Mouse (Mus musculus) retina, postnatal 1 day (tissue): ENCODE measurements around the gene Ccl27a.
"Not testable (repeated sequence)": the region's sequence is repeated elsewhere in the genome, so short reads cannot be mapped to it uniquely, and the experiment has no call there.

Experiments used
- DNase-seq: peaks from one replicate; pipeline ENCODE4 v3.0.0-alpha.2; 2012

Gene Ccl27a

GRCm38 (mm10) chr4:41774002-41774401, at the start of gene Ccl27a:
Gene Ccl27a, minus strand, starts transcription at chr4:41774247.
- DNase-seq: peak; percentile 89

- not testable (repeated sequence) for DNase-seq
Measured at GRCm38 (mm10) chr4:41783197-41783596, 9.2 kb upstream of the Ccl27a start.

- not testable (repeated sequence) for DNase-seq
Measured at GRCm38 (mm10) chr4:41782711-41783110, 8.7 kb upstream of the Ccl27a start.

GRCm38 (mm10) chr4:41781748-41782485, 7.9 kb upstream of the Ccl27a start:
- not testable (repeated sequence) for DNase-seq

DNA sequence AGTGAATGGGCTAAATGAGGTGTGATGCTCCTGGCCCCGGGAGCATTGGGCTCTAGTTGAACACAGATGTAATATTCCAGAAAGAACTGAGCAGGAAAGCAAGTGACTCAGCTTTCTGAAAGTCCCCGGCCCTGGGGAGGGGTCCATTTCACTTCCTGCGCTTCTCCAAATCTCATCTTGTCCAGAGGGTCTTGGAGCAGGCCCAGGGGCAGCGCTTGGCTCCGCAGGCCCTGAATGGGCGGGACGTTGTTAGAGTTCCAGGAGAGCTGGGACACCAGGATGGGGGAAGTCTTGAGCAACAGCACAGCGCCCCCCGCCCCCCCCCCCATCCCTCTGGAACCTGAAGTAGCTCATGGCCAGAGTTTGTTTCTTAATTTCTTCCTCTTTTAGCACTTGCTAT, 7.2 kb upstream of the Ccl27a start:
- not testable (repeated sequence) for DNase-seq

DNA sequence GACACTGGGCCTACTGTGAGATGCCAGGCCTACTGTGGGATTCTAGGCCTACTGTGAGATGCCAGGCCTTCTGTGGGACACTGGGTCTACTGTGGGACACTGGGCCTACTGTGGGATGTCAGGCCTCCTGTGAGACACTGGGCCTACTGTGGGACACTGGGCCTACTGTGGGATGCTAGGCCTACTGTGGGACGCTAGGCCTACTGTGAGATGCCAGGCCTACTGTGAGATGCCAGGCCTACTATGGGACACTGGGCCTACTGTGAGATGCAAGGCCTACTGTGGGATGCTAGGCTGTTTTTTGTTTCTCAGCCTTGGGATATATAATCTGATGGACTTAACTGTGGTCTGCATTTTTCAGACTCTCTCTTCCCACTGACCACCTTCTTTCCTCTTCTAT, 1.8 kb upstream of the Ccl27a start:
- DNase-seq: not testable (repeated sequence)

DNA sequence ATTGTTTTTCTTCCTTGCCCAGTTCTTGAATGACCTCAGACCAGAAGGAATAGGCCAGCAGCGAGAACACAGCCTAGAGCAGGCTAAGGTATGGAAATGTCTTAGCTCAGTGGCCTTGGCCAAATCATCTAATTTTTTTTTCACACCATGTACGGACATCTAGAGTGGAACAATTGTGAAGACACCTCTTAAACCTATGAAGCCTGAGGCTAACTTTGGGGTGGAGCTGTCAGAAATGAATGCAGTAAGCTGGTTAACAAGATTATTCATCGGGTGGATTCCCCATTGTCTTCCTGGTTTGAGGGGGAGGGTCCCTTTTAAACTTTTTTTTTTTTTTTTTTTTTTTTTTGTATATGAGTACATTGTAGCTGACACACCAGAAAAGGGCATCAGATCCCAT, 459 bp upstream of the Ccl27a start:
- not testable (repeated sequence) for DNase-seq

GRCm38 (mm10) chr4:41773502-41773901, 545 bp downstream of the Ccl27a start:
- peak; percentile 73 for DNase-seq

GRCm38 (mm10) chr4:41772946-41773345, 1.1 kb downstream of the Ccl27a start:
- DNase-seq: not testable (repeated sequence)

- not testable (repeated sequence) for DNase-seq
Measured at GRCm38 (mm10) chr4:41767301-41767700, 6.7 kb downstream of the Ccl27a start.

GRCm38 (mm10) chr4:41763176-41763575, 10.9 kb downstream of the Ccl27a start:
- not testable (repeated sequence) for DNase-seq

DNA sequence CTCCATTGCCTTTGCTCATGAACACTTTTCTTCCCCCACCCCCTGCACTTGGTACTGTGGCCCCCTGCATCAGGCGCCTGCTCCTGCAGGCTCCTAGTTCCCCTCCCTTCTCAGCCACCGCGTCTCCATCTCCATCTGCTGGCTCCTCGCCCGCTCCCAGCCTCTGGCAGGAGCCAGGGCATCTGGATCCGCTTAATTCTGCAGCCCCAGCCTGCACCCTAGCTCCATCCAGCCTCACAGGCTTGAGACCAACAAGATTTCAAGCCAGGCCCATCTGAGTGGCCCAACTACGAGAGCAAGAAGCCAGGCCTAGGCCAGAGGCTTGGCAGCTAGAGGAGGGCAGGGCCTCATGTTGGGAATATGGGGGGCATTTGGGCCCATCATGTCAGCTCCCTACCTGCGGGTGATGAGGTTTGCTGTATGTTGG, 11.3 kb downstream of the Ccl27a start:
- not testable (repeated sequence) for DNase-seq

- DNase-seq: no peak
Measured at GRCm38 (mm10) chr4:41762099-41762687, 11.9 kb downstream of the Ccl27a start.

GRCm38 (mm10) chr4:41761680-41762079, 12.4 kb downstream of the Ccl27a start:
- no peak for DNase-seq

DNA sequence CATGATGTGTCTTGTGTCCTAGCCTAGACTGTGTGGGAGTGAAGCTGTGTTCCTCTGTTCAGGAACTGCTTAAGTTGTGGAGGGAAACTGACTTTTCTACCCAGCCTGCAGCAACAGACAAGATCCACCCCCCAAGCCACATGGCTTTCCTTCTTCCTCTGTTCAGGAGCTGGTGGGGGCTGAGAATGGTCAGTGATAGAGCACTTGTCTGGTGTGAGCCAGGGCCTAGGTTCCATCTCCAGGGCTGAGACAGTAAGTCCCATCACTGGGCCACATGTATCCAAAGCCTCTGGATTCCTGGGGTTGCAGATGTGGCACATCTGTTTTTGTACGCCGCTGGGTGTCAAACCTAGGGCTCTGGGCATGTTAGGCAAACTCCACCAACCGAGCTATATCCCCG, 13.1 kb downstream of the Ccl27a start:
- no peak for DNase-seq

DNA sequence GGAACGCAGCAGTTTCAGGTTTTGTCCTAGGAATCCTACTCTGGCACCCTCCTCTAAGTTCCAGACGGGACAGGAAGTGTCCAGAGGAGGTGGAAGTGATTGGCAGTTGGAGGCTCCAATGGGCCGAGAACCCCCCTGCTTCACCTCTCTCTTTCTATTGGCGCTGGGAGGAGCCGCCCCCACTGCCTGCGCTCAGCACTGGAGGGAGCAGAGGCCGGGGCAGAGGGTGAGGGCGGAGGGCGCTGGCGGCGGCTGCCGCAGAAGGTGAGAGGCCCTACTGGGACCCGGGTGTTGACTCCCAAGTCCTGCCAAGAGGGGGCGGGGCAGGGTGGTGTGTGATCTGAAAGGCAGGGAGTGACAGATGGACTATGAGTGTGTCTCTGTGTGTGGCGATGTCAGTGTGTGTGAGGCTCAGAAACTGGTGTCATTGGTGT, 13.7 kb downstream of the Ccl27a start:
- peak; percentile 95 for DNase-seq

DNA sequence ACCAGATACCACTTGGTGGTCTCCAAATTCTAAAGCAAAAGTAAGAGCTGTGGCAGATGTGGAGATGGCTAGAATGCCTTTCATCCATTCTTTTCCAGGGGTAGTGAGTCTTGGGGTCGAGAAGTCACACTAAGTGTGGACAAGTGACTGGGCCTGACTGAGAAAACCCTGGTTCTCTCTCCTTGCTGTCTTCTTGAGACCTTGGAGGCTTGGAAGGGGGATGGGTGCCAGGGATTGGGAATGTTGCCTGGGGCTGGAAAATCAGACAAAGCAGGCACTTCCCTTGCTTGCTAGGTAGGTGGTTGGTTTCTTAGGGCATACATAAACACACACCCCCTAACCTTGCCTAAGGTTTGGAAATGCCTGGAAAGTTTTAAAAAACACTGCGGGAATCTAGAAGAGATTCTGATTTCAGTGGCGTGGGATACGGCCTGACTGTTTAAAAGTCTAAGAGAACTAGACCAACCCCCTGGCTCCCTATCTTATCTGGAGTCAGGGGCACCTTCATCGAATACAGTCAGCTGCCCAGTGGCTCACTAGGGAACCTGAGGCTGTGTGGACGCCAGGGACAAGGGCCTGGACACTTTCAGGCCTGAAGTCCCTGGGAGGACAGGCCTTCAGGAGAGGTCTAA, 14.3 kb downstream of the Ccl27a start:
- DNase-seq: no peak

- no peak for DNase-seq
Measured at GRCm38 (mm10) chr4:41759206-41759605, 14.8 kb downstream of the Ccl27a start.

DNA sequence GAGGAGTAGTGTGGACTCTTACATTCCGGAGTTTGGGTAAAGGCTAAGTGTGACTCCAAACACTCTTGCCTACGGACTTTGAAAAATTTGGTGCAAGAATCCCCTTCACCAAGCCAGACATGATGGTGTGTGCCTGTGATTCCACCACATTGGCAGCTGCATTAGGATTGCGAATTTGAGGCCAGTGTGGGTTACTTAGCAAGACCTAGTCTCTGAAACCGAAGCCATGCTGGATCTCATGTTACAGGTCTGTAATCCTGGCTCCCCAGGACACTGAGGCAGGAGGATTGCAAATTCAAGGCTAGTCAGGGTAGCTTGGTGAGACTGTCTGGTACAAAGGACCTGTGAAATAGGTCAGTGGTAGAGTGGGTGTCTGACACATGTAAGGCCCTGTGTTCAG, 15.3 kb downstream of the Ccl27a start:
- DNase-seq: no peak

- no peak for DNase-seq
Measured at GRCm38 (mm10) chr4:41758021-41758420, 16.0 kb downstream of the Ccl27a start.

GRCm38 (mm10) chr4:41757321-41757720, 16.7 kb downstream of the Ccl27a start:
- no peak for DNase-seq

GRCm38 (mm10) chr4:41756440-41756839, 17.6 kb downstream of the Ccl27a start:
- no peak for DNase-seq

DNA sequence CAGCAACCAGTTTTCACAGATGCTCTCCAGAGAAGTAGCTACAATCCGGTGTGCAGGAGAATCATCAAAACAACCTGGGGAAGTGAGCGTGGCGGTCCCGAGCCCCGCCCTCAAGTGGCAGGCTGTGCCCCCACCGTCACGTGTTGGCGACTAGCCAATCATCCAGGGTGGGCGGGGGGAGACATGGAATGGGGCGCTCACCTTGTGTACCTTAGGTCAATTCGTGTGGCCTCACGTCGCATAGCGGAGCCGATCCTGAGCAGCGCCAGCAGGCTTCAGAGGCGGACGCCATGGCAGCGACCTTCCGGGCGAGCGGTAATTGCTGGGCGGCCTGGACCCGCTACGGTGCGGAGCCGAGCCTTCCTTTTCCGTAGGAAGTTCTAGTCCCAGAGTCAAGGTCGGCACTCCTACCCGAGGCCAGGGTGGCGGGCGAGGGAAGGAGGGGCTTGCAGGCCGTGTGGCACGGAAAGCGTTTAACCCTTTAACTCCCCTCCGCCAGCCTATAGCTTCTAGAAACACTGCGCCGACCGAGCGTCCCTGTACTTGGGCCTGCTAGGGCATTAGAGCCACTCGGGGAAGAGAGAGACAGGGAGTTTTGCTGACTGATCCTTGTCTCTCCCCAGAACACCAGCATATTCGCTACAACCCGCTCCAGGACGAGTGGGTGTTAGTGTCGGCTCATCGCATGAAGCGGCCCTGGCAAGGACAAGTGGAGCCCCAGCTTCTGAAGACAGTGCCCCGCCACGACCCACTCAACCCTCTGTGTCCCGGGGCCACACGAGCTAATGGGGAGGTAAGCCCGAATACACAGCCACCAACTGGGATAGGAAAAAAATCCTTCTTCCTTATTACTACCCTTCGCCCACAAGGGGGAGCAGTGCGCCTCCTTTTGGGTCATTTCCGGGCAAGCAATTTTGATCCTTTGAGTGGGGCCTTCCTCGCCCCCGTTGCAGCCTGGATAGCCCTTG, 18.4 kb downstream of the Ccl27a start, which contains the start of gene Sigmar1:
TSS of gene Sigmar1 (minus strand) at position 820 of the 968 bp plus-strand sequence.
- peak; percentile 88 for DNase-seq
